Mouse (Mus musculus): Measurements from ENCODE around the gene Lman2l.

The Lman2l gene

DNA sequence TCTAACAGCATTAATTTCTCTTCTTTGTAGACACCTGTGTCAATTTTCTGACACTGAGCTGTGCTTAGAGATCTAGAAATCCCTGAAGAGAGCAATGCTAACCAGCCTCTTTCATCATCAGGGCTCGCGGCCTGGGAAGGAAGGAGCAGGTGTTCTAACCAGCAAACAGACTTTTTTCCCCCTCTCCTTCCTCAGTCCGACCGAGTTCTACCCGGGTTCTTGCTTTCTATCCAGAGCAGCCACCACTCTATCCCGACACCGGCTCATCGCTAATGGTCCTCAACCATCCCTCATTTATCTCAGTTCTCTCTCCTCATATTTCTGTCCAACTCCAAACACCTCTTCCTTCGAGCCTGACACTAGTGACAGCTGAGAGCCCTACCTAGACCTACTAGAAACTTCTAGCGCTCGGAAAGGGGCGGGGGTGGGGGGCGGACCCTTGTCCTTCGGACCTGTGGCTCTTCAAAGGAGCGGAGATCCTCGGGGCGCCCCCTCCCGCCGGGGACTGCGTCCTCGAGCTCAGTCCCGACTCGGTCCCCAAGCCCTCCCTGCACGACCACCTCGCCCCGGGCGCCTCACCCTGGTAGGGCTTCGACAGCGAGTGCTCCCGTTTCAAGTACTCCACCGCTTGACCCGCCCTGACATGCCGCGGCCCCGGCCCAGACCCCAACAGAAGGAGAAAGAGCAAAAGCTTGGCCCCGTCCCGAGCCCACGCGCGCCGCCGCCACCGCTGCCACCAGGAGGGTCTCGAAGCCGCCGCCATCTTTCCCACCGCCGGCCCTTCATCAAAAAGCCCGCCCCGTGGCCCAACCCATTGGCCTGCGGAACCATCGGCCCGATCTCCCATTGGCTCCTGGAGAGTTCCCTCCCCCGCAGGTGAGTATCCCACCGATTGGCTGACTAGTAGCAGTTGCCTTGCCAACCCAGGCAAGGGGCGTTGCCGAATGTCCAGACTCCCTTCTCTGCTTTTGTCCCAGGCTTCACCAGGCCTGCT, at the start of gene Lman2l:
Lman2l (minus strand) TSS at position 801 of the 994 bp plus-strand sequence.
- peak; percentile 94 to 96 for DNase-seq (ENCODE audit: low spot score in 2 of 2)

DNA sequence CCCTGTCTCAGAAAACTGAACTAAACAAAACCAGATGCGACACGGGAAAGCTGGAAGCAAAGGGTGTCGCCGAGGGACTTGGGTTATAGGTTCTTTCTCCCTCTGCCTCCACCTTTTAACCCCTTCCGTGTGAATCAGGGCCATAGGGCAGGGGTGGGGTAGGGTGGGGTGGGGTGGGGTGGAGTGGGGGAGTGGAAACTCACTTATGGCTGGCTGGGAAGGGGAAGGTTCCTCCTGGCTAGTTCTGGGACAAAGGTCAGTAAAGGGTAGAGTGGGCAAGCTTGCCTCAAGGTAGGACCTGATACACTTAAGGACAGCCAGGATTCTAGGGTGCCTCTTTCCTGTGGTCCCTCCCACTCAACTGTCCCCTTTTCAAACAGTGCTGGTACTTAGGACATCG, 48.2 kb upstream of the Lman2l start:
- no peak for DNase-seq (ENCODE audit: low spot score in 2 of 2)

DNA sequence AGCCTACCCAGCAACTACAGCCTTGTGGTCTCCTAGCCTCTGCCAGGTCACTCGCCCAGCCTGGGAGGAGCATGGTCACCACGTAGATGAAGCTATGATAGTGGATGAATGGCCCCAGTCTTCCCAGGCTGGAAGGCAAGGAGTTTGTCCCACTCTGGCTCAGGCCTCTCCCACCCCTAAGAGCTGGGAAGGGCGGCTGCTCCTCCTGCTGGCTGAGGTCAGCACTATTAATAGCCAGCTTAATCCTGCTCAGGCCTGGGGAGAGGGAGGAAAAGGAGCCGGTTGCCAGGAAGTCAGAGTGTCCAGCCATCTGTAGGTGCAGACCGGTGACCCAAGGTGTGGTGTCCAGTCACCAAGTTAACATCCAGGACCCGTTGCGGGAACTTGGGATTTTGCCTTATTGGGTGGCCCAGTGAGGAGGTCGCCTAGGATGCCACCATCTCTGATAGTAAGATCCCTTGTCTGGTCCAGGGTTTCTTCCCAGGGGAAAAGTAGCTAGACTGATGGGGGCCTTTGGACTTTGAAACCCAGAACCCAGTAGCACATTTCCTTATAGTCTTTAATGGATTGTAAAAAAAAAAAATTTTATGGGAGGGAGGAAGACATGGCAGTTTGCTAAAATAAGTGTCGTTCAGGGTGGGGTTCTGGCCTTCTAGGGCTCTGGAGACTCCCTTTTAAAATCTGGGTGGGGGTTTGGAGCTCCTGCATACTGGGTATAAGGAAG, 47.5 kb upstream of the Lman2l start:
- peak in 1 of 2 experiments; percentile 44 for DNase-seq (ENCODE audit: low spot score in 2 of 2)

DNA sequence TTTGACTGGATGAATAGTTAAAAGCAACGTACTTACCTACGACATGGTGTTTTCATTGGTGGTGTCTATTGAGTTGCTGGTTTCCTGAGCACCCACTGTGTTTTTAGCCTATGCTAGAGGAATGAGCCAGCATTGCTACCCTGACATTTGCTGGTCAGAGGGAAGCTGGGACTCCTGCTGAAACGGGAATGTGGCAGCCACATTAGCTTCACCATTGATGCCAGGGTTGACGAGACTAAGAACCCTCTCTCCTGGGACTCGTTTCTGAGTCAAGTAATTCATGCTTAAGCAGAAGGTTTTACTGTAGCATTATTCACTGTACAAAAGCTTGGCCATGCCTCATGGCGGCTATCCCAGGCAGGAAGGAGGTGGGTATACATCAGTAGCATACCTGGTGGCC, 44.6 kb upstream of the Lman2l start:
- no peak for DNase-seq (ENCODE audit: low spot score in 2 of 2)

DNA sequence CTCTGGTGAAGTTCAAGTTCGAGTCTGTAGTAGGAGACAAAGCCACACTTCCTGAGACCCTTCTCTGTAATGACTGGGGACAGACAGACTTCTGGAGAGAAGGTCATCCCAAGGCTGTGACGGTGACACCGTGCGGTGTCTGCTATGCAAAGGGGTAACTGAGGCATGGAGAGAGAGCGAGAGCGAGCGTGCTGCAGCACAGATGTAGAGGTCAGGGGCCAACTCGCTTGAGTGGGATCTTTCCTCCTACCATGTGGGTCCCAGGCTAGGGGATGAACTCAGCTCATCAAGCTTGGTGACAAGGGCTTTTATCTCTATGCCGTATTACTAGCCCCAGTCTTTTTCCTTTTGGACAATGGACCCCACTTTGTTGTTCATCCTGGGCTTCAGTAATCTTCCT, 42.0 kb upstream of the Lman2l start:
- no peak for DNase-seq (ENCODE audit: low spot score in 2 of 2)

DNA sequence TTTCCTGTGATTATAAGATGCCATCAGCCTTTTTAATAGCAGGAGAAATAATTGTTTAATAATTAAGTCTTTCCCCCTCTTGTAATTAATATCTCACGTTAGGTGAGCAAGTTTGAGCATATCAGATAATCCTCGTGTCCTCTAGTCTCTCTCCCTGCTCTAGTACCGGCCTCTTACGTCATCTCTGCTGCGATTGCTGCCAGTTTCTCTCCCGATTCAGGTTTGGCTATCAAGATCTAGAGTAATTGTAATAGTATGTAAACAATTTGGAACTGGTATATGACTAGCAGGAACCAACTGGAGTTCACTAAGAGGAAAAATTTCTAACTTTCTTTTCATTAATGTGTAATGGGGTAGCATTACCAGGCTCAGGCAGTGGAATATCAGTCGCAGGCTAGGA, 40.0 kb upstream of the Lman2l start:
- DNase-seq (ENCODE audit: low spot score in 2 of 2) = no peak

DNA sequence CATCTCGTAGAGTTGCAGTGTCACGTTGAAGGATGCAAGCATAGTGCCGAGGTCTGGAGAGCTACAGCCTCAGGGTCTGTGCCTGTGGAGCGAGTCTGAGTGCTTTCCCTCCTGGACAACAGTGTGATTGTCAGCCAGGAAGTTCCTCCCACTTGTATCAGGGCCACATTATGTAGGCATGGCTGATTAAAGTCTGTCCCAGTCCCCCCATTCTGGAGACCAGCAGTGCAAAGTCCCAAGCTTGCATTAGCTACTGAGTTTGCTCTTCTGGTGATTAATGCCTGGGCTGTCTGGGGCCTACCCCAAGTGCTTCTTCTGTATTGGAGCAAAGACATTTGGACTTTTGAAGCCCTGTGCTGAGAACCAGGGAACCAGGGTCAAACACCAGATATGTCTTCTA, 38.8 kb upstream of the Lman2l start:
- DNase-seq (ENCODE audit: low spot score in 2 of 2) = no peak

DNA sequence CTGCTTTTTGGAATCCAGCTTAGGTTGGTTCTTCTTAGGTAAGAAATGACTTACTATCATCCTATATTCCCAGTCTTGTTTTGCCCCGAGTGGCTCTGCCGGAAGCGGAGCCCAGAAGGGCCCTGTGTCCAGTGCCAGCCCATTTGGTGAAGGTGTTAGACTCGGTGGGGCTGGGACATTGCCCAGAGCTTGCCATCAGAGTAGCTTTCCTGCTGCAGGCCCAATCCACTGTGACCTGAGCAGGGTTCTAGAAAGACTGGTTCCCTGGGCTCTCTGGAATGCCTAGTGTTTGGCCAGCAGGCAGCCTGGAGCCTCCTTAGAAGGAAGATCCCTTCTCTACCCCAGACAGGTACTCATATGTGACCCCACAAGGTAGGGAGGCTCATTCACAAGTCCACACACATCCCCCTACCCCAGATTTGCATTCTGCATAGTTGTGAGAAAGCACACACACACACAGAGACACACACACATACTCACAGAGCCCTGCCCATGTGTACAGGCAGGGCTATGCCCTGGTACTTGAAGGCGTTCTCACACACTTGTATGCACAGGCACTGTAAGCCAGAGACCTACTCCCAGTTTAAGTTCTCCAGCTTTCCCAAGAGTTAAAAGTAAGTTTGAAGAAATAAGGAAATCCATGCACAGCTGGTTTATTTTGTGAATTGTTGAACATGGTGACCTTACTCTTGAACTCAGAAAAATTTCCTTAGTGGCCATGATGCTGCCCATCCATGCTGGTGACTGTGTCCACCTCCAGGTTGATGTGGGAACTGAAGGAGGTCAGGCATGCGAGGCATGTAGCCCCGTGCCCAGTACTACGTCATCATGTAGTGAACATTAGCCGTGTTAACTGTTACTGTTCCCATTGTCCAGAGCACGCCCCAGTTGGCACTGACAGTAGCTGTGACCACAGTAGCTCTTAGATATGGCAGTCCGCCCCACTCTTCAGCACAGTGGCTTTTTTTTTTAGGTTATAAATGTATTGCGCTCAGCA, 35.1 kb upstream of the Lman2l start:
- DNase-seq (ENCODE audit: low spot score in 2 of 2) = no peak

DNA sequence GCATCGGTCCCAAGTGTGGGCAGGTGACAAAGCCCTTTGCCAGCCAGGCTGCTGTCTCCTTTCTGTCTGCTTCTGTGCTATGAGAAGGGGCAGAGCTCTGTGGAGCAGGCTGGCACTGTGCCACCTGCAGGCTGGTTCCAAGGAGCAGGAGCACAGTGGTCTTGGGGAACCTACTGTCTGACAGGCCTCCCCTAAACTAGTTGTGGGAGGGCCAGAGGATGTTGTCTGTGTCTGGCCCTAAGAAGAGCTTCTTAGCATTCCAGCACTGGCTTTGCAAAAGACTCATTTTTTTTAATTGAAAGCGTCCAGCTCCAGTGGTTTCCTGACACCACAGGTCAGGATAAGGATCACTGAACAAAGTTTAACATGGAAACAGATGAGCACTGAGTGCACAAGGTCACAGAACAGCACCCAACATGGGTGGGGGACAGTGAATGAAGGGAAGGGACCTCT, 33.3 kb upstream of the Lman2l start:
- peak in 1 of 2 experiments; percentile 55 for DNase-seq (ENCODE audit: low spot score in 2 of 2)

DNA sequence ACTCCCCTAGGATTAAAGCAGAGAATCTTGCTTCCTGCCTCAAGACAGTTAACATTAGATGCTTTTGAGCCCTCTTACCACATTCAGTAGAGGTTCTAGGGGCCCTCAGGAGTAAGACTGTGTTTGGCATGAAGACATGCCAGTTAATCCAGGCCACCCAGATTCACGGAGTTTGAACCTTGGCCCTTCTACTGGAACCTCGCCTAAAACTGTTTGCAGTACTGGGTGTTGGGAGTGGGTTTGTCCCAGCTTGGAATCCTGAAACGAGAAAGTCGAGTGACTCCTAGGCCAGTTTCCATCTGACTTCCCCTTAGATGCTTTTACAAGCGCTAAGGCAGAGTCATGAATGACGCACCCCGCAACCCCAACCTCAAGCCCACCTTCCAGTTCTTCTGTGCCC, 31.4 kb upstream of the Lman2l start:
- DNase-seq (ENCODE audit: low spot score in 2 of 2) = no peak

DNA sequence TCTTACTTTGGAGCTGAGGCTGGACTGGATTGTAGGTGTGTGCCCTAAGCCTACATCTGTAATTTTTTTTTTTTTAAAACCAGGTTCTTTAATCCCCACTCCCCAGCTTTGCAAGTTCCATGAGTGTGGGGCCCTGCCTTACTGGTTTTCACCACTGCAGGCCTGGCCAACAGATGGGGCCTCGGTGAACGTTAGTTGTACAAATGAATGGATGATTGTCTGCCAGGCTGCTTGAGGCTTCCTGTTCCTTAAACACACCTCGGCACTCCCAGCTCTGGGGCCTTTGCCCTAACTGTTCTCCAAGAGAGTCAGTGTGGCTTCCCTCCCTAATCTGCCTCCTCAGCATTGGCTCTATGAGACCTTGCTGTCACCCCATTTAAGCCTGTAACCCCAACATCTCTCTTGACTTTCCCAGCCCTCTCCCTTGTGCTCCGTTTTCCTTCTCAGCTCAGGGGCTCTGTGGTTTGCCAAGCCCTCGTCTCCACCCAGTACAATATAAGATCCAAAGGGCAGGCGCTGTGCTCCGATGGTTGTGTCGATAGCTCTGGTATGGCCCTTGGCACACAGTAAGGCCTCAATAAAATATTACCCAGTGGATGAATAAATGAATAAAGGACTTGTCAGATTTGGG, 30.5 kb upstream of the Lman2l start:
- no peak for DNase-seq (ENCODE audit: low spot score in 2 of 2)

DNA sequence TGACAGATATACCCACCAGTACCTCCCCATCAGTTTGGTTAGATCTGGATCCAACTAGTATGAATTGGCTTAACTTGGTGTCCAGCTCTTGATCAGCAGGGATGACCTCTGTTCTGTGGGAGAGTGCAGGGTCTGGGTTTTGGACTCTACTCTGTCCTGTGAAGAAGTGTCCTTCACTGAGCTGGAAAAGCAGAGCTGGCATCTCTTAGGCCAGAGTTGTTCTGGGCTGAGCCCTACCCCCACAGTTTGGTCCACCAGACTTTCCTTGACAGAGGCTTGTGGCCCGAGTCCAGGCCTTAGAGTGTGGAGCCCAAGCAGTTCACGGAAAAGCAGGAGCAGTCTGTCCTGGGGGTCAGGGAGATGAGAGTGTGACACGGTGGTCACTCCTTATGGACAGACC, 29.6 kb upstream of the Lman2l start:
- DNase-seq (ENCODE audit: low spot score in 2 of 2) = no peak

DNA sequence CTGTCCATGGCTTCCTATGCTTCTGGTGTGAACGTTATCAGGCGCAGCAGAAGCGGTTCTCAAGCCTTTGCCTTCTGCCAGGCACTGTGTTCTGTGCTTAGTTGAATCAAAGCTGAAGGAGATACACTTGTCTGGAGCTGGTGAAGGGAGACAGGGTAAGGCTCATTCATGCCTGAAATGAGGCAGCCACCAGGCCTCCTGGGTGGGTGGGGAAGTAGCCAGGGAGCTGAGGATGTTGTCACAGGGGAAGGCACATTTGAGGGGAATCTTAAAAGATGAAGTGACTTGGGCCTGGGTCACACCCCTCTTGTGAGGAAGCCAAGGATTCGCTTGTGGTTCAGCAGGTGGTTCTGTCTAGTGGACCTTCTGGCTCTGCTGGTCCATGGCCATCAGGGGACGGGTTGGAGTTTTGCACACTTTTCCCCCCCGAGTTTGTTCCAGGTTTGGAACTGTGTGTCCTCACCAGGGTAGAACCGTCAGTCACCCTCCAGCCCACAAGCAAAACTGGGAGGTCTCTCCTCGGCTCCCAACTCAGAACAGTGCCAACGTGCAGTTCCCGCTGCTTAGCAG, 28.2 kb upstream of the Lman2l start:
- no peak for DNase-seq (ENCODE audit: low spot score in 2 of 2)

DNA sequence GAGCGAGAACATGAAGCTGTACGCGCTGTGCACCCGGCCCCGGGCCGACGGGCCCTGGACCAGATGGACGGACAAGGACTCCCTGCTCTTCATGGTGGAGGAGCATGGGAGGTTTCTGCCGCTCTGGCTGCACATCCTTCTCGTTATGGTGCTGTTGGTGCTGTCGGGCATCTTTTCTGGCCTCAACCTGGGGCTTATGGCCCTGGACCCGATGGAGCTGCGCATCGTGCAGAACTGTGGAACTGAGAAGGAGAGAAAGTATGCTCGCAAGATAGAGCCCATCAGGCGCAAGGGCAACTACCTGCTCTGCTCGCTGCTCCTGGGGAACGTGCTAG, 27.0 kb upstream of the Lman2l start:
- DNase-seq (ENCODE audit: low spot score in 2 of 2) = no peak

DNA sequence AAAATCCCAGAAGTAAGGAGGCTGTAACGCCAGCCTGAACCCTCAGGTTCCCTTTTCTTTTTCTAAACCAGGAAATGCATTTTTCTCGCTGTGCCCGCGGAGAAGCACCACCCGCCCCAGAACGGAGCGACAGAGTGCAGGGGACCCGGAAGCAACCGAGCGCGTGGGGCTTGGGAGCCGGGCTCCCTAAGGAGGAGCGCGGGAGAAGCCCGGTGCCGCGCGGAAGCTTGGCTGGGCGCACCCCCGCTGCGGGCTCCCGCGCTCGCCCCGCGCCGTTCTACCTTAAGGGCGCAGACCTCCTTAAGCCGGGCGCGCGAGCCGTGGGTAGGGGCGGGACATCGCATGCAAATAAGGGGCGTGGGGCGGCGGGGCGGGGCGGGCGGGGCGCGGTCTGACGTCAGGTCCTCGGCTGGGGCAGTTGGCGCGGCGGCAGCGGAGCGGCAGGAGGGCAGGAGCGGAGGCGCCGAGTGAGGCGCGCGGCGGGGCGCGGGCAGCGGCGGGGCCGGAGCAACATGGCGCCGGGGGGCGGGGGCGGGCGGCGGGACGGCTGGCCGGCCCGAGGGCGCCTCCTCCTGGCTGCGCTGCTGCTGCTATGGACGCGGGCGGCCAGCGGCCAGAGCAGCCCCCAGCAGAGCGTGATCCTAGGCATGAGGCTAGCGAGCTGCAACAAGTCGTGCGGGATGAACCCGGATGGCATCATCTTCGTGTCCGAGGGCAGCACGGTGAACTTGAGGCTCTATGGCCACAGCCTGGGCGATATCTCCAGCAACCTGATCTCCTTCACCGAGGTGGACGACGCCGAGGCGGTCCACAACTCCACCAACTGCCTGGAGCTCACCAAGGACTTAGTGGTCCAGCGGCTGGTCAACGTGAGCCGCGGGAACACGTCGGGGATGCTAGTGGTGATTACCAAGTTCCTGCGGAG, 26.4 kb upstream of the Lman2l start, which contains the start of gene Cnnm4:
Cnnm4 (plus strand) TSS at position 440 of the 925 bp plus-strand sequence.
- peak; percentile 61 to 82 for DNase-seq (ENCODE audit: low spot score in 2 of 2)

DNA sequence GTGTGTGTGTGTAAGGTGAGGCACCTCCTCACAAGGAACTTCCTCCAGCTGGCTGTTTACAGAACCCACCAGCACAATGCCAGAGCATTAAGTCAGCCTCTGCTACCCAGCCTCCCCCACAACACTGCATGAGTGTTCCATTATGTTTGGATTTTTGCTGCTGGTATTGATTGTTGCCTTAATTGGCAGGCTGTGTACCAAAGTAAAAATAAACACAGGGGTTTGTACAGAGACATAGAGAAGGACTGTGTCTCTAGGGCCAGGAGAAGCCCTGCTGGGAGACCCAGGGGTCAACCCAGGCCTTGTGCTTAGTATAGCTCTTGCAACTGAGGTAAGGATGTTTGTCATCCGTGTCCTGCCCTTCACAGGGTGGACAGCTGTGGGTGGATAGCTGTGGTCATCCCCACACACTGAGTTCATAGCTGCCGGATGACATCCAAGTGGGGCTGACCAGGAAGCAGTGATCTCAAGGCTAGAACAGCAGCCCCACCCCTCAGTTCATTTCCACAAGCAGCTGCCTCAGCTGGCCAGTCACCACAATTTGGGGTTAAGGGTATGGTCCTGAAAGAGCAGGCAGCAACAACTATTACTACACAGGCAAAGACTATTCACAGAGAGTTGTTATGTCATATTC, 24.9 kb upstream of the Lman2l start:
- no peak for DNase-seq (ENCODE audit: low spot score in 2 of 2)

DNA sequence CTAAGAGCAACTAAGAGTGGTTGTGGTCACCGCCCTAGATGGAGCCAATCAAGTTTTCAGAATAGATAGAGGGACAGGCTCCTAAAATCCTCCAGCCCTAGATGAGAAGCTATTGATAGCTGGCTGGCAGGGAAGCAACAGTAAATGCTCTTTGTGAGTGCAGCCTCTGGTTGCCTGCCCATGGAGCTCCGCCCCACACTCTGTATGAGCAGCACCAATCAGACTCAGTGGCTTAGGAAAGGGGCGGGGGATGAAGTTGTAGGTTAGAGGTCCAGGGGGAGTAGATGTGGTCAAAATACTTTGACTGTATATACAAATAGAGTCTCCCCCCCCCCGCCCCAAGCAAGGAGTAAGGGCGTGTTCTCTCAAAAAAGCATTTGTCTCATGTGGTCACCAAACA, 22.4 kb upstream of the Lman2l start:
- DNase-seq (ENCODE audit: low spot score in 2 of 2) = no peak

DNA sequence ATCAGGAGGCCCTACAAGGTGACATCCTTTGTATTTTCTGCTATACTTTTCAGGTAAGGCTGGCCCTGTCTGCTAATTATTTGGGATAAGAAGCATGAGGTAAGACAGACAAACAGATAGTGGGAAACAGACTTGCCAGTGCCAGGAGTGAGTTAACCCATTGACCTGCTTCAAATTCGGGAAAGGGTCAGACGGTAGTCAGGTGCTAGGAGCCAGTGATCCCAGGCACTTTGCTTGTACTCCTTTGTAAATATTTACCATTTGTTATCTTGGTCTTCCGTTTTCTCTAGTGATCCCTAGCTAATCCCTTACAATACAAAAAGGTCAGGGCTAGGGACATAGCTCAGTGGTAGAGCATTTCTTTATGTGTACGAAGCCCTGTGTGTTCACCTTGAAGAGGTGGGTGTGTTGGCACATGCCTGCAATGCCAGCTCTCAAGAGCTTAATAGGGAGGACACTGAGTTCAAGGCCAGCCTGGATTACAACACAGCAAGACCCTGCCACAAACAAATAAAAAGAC, 20.6 kb upstream of the Lman2l start:
- no peak for DNase-seq (ENCODE audit: low spot score in 2 of 2)

DNA sequence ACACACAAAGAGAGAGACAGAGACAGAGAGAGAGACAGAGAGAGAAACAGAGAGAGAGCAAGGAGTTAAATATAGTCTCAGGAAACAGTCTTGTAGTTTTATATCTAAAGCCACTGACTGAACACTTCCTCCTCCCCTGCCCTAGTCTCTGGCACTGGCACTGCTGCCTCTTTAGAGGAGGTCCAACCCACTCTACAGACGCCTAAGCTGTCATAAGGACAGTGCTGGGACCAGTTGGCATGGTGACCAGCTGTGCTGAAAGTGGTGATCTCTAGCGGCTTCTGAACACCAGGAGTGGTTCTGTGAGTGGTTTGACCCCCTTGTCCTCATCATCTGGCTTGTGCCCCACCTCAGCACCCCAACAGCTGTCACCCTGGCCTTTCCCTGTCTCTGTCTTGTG, 16.8 kb upstream of the Lman2l start:
- DNase-seq (ENCODE audit: low spot score in 2 of 2) = no peak

All from cerebellum, postnatal 4 days (tissue).